Mouse (Mus musculus) layer of hippocampus, adult 8-10 months (tissue): ENCODE data around the gene Lrrc23. TPM values are rescaled to one million over a fixed set of nuclear protein-coding genes. Genes with fewer than 3 reads are reported as not detected.
A peak's percentile ranks its signal among the peaks of the same experiment; 100 is the strongest.

Source experiments
- DNase-seq, 2 experiments: peaks; one replicate each; pipeline ENCODE4 v3.0.0; 2022; ENCODE audit warnings: low spot score in 2 of 2
- total RNA-seq, 4 experiments: library from RNA; stranded (reverse); gene quantifications; 2 replicates each; pipeline ENCODE4 v1.2.4; 2022

Lrrc23 gene
- total RNA-seq, 4 experiments from 2014 or later: 2.3 to 5.1 (median 3.3) TPM

DNA sequence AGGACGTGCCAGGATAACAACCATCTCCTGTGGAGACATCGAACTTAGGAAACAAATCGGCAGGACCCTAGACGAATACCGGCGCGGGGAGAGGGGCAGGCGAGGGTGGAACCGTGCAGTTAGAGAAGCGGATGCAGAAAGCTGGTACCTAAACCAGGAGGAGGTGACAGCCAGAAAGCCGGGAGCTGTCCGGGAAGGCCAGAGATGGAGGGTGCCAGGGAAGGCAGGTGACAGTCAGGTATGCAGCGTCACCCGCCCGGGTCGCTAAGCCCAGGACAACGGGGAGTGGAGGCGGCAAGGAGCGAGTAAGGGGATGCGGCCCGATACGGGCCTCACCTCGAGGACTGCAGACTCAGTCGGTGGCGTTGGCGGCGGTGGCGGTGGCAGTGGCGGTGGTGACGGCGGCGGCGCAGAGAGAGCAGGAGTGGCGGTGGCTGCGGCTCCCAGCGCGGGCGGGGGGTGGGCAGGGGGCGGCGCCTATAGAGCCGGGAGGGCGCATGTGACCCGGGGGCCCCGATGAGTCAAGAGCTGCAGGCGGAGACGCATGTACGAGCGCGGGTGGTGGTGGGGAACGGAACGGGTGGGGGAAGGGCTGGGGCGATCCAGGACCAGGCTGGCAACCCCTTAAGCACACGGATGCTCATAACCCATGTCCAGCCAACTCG is 10.3 kb downstream of the Lrrc23 start, which contains the start of gene Eno2:
TSS of gene Eno2 (minus strand) at position 573 of the 665 bp plus-strand sequence.
- DNase-seq: peak in 1 of 2 experiments; percentile 70

DNA sequence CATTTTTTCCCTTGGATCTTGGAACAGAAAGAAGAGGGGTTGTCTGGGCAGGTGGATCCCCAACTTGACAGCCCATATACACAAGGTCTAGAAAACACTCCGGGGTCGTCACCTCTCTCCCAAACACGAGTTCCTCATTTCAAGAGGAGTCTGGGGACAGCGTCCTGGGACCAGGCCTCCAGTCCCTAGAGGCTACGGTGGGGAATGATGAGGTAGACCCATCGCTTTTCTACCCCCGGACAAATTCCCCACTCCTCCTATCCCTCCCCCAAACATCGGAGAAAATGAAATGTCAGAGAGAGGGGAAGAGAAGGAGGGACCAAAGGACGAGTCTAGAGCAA is 10.9 kb downstream of the Lrrc23 start:
- DNase-seq: no peak

DNA sequence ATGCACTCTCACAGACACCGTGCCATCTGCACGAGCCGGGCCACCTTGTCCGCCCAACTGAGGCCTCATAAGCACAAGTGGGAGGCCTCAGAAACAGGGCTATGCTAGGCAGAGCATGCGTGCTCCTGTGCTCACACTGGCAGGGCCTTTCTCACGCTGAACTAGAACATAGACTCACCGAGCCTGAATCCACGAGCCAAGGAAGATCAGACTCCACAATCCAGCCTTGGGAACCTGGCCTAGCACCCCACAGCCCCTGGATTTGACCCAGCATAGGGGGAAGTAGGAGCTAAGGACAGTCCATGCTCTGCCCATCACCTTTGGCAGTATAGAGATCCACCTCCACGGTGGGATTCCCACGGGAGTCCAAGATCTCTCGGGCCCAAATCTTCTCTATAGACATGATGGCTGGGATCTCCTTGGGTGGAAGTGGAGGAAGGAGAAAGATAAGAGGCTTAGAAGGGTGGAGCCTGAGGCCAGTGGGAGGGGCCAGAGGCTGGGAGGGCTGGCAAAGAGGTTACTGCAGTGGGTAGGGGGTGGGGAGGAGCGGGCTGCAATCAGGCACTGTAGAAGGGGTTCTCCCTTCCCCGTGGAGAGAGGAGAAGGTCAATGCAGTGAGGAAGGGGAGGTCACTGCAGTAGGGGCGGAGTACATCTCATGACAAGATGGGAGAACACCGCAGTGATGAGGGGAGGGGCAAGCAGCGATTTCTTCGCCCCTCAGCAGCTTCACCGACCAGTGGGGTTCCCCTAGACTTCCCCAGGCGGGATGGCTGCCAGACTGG is 11.4 kb downstream of the Lrrc23 start:
- DNase-seq: no peak

DNA sequence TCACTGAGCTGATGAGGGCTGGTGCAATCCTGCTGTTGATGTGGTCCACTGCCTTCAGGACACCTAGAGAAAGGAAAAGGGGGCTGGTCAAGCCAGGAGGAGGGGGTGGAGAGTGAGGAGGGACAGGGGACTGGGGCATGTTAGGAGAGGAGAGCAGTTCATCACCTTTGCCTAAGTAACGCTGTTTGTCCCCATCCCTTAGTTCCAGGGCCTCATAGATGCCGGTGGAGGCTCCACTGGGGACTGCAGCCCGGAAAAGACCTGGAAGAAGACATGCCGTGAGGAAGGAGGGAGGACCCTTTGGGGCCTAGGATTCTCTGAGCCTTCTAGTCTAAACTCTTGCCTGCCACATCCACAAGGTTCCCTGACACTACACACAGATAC is 12.0 kb downstream of the Lrrc23 start:
- DNase-seq: no peak

DNA sequence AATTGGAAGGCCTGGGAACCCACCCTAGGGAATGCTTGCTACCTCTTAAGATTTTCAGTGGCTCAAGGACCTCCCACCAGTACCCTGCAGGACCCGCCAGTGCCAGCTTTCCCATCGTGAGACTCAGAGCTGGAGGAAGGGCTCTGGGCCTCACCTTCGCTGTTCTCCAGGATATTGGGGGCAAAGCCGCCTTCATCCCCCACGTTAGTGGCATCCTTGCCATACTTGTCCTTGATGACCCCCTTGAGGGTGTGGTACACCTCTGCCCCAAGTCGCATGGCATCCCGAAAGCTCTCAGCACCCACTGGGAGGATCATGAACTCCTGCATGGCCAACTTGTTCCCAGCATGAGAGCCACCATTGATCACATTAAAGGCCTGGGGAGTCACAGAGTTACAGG is 13.6 kb downstream of the Lrrc23 start:
- DNase-seq: no peak

DNA sequence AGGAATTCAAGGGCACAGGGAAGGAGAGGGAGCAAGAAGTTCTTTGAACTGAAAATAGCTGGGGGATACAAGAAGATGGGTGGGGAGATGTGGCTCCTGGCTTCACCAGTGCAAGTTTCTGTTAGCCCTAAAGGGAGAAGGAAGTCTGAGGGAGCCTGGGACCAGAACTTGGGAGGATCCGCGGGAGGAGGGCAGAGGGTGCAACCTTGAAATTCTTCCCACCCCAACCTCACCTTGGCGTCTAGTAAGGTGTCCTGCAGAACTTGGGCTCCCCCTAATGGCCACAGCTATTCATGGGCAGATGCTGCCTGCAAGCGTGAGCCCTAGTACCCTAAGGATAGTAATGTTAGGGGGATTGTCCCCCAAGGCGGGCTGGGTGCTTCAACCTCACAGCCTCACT is 20.3 kb downstream of the Lrrc23 start:
- DNase-seq: peak in 1 of 2 experiments; percentile 86

DNA sequence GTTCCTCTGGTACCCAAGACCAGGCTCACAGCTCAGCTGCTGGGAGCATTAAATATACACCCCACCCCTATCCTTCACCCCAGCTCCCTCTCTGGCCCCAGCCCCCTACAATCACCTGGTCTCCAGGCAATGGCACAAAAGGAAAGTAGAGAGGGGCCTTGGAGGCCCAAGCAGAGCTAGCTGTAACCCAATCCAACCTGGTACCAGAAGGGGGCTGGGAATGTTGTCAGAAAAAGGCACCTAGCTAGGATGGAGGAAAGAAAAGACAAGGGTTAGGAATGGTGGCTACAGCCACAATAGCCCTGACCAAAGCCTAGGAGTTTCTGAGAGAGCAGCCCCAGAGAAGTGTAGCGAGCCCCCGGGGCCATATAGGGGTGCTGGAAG is 20.7 kb downstream of the Lrrc23 start:
- DNase-seq: no peak

DNA sequence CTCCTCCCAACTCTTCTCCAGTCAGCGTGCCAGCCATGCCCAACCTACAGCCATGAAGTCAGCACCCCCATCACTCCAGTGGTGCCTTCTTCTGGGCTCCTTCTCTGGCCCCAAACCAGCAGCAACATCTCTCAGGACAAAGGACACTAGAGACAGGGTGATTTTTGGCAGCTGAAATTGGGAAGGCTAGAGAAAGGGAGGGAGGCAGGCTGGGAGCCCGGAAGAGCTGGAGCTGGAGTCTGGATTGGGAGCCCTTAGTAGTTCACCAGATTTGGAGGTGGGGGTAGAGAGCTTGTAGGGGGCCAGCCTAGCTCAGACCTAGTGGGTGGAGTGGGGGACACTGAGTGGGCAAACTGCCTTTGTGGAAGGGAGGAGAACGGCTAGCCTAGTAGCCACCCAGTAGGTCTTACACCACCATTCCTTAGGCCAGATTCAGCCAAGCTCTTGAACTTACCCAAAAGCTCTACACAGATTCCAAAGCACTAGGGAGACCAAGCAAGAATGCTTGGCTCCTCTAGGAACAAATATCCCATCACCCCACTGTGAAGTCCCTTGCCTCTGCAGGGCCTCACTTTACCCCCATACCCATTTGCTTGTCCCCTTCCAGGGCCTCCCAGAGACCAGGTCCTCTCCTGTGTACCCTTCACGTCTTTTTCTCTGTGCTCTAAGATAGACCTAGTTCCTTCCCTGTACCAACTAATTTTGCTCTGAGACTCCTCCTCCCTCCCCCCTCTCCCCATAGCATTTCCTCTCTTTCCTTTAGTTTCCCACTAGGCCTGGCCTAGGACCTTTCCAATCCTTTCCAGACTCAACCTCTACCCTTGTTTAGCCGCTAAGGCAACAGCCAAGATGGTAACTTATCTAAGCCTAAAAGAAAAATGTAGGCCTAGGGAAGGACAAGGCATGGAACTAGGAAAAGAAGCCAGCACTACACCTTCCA is 21.3 kb downstream of the Lrrc23 start:
- peak in 1 of 2 experiments; percentile 66 for DNase-seq

DNA sequence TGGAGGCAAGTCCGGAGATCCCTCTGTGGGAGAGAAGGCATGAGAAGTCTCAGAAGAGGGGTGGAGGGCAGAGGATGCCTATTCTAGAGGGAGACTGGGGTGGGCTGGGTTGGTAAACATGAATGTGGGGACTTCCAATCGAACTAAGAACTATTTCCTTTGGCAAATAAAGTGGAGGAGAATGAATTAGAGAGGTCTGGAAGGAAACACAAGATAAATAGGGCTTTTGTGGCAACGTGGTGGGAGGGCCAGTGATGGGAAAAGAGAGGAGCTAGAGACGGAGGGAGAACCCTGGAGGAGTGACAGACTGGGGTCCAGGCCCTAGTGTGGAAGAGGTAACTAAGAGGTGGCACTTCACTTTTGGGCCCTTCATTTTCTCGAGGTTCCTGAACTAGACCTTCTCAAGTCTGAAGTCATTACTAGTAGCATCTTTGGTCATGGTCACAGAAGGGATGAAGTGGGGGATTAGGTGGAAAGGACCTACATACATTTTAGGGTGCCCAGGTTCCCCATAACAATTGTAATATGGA is 22.1 kb downstream of the Lrrc23 start:
- DNase-seq: no peak

DNA sequence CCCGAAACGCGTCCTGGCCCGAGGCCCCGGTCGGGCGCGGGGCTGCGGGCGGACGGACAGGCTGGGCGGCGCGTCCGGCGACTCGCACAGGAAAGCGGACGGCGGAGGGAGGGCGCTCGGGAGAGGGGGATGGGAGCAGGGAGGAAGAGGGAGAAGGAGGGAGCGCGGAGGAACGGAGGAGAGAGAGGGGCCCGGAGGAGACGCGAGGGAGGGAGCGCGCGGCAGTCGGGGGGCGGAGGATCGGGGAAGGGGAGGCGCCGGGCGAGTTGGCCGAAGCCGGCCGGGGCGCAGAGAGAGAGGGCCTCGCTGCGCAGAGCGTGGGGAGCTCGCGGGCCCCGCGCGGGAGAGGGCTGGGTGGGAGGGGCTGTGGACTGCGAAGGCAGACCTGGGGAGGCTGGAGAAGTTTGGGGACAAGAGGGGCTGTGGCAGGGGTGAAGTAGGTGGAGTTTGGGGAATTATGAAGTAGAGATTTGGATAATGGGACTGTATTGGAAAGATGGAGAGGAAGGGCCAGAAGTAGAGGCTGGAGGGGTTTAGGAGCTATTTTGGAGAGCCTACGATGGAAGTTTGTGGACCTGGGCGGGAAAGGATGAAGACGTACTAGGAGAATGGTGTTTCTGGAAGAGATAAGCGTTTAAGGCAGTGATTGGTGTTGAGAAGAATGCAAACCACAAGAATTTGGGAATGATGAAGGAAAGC is 22.7 kb downstream of the Lrrc23 start:
- DNase-seq: peak in 1 of 2 experiments; percentile 75

DNA sequence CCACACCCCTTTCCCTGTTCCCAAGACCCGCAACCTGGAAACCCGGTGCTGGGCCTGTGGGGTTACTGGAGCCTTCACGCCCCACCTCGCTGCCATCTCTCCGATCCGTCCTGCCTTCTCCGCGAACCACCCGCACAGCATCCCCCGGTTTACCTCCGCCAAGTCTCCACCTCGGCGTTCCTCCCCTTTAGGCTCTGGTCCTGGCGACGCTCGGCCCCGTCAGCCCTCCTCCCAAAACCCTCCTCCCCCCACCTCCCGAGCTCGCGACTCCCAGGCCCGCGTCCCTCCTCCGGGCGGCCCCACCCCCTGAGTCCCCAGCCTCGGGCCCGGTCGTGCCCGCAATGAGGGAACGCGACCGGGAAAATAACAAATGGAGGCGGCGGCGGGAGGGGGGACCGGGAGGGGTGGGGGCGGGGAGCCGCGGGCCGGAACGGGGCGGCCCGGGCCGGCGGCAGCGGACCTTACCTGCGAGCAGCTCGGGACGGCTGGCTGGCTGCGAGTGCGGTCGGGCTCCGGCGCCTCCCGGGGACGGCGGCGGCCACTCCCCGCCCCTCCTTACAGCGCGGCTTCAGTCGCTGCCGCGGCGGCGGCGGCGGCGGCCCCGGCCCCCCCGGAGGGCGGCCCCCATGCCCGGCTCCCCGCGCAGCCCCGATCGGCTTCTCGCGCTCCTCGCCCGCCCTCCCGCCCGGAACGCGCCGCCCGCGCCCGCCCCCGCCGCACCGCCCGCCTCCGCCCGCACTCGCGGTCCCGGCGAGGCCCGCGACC is 23.5 kb downstream of the Lrrc23 start, which contains the start of the genes Gm45234 and Atn1:
TSS of gene Gm45234 (minus strand) at position 191 of the 765 bp plus-strand sequence.
TSS of gene Atn1 (minus strand) at position 694 of the 765 bp plus-strand sequence.
- no peak for DNase-seq

DNA sequence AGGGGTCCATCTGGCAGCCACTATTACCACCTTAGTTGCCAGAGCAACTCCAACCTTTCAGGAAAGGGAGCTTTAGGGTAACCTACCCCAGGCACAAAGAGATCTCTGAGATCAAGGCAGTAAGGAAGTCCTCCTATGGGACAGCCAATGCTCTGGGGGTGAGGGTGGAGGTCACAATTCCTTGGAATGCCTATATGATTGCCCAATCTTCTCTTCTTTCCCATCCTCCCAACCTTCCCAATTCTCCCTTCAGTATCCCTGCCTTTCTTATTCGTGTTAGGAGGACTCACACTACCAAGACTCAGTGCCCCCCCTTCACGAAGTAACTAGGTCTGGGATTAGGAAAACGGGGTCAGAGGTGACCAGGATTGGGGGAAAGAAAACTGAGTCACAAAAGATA is 24.2 kb downstream of the Lrrc23 start:
- DNase-seq: no peak

DNA sequence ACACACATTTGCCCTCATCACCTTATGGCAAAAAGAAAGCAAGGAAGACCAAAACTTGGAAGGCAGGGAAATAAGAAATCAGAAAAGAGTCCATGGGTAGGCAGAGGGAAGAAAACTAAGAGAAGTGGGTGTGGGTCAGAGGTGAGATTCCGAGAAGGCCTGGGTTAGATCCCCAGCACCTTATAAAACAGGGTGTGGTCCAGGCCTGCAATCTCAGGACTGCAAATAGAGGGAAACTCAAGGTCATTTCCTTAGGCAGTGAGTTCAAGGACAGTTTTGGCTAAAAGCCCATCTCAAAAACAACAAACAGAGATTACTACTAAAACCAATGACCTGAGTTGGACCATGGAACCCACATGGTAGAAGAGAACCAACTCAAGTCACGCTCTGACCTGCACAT is 25.7 kb downstream of the Lrrc23 start:
- DNase-seq: no peak

DNA sequence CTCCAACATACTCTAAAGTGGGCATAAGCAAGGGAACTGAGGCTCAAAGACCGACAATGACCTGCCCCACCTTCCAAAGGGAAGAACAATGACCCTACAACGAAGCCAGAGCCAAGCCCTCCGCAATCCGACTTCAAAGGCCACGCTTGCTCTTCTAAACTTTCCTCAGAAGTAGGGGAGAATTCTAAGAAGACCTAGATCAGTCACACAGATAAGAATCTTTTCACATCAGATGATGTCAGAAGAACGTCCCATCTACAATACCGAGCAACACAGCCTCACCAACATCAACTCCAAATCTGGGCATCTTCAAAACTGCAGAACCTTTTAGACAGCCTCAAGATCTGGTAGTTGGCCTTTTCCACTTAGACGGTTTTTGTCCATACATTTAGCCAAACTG is 29.1 kb downstream of the Lrrc23 start:
- no peak for DNase-seq

DNA sequence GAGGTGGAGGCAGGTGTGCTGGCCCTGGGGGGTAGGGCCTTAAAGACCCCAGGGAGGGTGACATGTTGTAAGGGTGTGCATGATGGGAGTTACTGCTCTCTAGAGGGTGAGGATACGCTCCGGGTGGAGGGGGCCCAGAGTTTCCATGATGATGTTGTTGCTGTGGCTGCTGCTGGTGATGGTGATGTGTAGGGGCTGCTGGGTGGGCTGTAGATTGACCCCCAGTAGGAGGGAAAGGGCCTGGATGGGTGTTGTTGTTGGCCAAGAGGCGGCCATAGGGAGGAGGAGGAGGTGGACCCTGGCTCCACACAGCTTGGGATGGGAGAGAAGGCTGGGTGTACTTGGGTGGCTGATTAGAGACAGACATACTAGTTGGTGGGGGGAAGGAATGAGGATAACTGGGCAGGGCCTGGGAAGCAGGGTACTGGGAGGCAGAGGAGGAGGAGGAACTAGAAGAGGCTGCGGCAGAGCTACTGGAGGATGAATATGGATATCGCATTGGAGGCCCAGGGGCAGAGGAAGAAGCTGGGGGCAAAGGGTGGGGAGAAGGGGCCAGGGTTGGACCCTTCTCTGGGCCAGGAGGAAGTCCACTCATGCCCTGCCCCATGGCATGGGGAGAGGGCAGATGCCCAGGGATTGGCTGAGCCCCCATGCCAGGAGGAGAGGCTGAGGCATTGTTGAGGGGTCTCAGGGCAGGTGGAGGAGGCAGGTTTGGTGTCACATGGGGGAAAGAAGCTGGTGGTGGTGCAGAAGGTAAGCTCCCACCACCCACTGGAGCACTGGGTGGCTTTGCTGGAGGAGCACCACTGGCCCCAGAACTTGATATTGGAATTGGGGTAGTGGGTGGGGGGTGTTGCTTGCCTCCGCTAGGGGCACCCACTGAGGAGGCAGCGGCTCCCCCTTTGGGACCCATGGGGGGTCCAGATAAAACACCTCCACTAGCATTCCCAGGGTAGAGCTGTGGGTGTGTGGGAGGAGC is 32.6 kb downstream of the Lrrc23 start:
- DNase-seq: no peak

DNA sequence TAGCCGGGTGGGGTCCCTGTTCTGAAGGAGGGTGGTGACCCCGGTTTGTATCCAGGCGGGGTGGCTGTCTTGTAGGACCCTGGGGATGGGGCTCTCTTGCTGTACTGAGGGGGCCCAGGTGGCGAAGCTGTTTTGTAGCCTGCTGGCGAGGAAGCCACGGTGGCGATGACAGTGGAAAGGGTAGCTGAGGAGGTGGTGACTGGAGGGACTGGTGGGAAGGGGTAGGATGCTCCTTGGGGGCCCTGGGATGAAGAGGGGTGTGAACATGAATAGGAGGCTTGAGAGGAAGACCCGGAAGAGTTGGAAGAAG is 33.3 kb downstream of the Lrrc23 start:
- DNase-seq: no peak

DNA sequence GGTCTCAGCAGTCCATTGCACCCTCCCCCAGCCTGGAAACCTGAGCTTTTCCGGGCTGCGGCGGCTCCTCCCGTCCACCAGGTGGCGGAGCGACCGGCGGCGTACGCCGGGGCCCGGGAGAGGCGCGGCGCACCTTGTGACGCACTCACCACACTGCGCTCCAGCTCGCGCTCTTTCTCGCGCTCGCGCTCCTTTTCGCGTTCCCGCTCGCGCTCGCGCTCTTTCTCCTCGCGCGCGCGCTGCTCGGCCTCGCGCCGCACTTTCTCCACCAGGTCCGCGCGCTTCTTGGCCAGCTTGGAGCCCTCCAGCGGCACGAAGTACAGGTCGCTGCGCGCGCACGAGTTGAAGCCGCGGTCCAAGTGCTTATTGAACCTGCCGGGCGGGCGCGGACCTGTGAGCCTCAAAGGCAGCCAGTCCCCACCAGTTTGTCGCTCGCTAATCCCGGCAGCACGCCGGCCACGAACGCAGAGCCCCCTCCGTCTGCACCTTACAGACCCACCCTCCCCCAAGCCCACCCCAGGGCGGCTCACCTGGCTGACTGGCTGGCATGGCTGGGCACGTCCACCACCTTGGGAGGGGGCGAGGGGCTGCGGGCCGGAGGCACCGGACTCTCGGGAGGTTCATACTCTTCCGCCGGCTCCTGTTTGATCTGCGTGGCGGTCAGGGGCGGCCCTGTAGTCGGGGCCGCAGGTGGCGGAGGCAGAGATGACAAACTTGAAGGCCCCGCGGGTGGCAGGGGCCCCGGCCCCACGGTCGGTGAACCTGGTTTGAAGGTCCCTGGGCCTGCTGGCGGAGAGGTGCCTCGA is 33.8 kb downstream of the Lrrc23 start:
- DNase-seq: peak; percentile 90 to 93

DNA sequence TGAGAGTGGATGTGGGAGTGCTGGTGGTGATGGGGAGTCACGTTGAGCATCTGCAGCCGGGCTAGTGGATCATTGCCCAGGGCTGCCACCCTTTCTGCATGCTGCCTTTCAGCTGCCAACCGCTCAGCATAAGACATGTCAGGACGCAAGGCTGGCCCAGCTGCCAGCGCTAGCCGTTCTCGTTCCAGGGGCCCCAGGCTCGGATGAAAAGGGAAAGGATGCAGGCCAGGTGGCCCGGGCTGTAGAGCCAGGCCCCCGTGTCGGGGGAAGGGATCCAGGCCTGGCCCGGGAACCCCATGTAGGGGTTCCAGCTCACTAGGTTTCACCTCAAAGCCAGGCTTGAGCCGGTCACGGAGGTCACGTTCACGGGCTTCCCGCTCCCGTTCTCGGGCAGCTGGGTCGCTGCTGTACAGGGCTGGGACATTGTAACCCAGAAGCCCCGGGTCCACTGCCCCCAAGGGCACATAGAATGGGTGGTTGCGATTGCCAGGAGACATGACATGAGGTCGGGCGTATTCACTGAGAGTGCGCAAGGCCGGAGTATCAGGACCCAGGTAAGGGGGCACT is 34.7 kb downstream of the Lrrc23 start:
- DNase-seq: no peak
